Mouse (Mus musculus): Measurements from ENCODE around the gene Arfip1. TPM values are rescaled to one million over a fixed set of nuclear protein-coding genes. Genes with fewer than 3 reads are reported as not detected.
A peak's percentile ranks its signal among the peaks of the same experiment; 100 is the strongest.

Gene Arfip1
- 58.2 and 58.5 TPM in 2 replicates for polyA plus RNA-seq (2014; fragmentation: Nextera tagmentation; extraction: Ambion mirVana)

- peaks cover 10% of the 10 kb centered on the region; the same call in 1 of the 2 replicates for H3K4me1 ChIP-seq (ENCODE audit: insufficient read depth)
- TF ChIP-seq CTCF (IDR thresholded peaks at IDR 0.05; ENCODE audit: low read depth): no peak
Measured at GRCm38 (mm10) chr3:84582023-84582912, at the start of gene Arfip1. Gene Arfip1 (minus strand): TSS chr3:84582625.

GRCm38 (mm10) chr3:84631586-84631985 is 49.2 kb upstream of the Arfip1 start:
- ATAC-seq (ENCODE audit: insufficient read depth) (no peak), DNase-seq (no peak)
- Histone ChIP-seq H3K36me3 (ENCODE audit: insufficient read depth) (no peaks in the 10 kb centered on the region), H3K4me1 (ENCODE audit: insufficient read depth) (no peaks in the 10 kb centered on the region), H3K27me3 (ENCODE audit: insufficient read depth, low read length) (no peaks in the 10 kb centered on the region), H3K9ac (no peak overlapping the region), H3K4me2 (no peak overlapping the region), H3K9me3 (ENCODE audit: low read depth, low read length) (no peaks in the 10 kb centered on the region), H3K27ac (ENCODE audit: low read depth) (no peak overlapping the region), H3K4me3 (ENCODE audit: low read depth, low read length) (no peak overlapping the region)
- 0 out of 2 replicates have a peak, but pooled peaks have one; percentile 4 for TF ChIP-seq CTCF (IDR thresholded peaks at IDR 0.05; ENCODE audit: low read depth)
- 92% methylated on average over 9 of the region's 9 CpGs for WGBS

More at GRCm38 (mm10) chr3:84582023-84582912, at the start of gene Arfip1:
- peak within 1 kb of the TSS; percentile 67 for H3K4me3 ChIP-seq (ENCODE audit: low read depth, low read length)
- peak within 1 kb of the TSS; percentile 66 for H3K4me2 ChIP-seq
- H3K27me3 ChIP-seq (ENCODE audit: insufficient read depth, low read length): no peaks in the 10 kb centered on the region
- WGBS: under 1% methylated on average over 70 of the region's 70 CpGs
- H3K9ac ChIP-seq: peak within 1 kb of the TSS; percentile 82
- DNase-seq (peak; percentile 99), ATAC-seq (ENCODE audit: insufficient read depth) (peak; percentile 98)
- no peaks in the 10 kb centered on the region for H3K36me3 ChIP-seq (ENCODE audit: insufficient read depth)
- no peaks in the 10 kb centered on the region for H3K9me3 ChIP-seq (ENCODE audit: low read depth, low read length)
- peak within 1 kb of the TSS; percentile 96 for H3K27ac ChIP-seq (ENCODE audit: low read depth)

GRCm38 (mm10) chr3:84622026-84622425 is 39.6 kb upstream of the Arfip1 start:
- H3K27me3 ChIP-seq (ENCODE audit: insufficient read depth, low read length): no peaks in the 10 kb centered on the region
- no peak for ATAC-seq (ENCODE audit: insufficient read depth)

GRCm38 (mm10) chr3:84619725-84620124 is 37.3 kb upstream of the Arfip1 start:
- DNase-seq: no peak
- H3K4me2 ChIP-seq: no peak overlapping the region
- no peak overlapping the region for H3K9ac ChIP-seq
- no peaks in the 10 kb centered on the region for H3K27me3 ChIP-seq (ENCODE audit: insufficient read depth, low read length)
- H3K4me3 ChIP-seq (ENCODE audit: low read depth, low read length): no peak overlapping the region
- no peak overlapping the region for H3K27ac ChIP-seq (ENCODE audit: low read depth)
- ATAC-seq (ENCODE audit: insufficient read depth): no peak
- TF ChIP-seq CTCF (IDR thresholded peaks at IDR 0.05; ENCODE audit: low read depth): no peak
- H3K9me3 ChIP-seq (ENCODE audit: low read depth, low read length): no peaks in the 10 kb centered on the region
- 89% methylated on average over 6 of the region's 6 CpGs for WGBS
- no peaks in the 10 kb centered on the region for H3K36me3 ChIP-seq (ENCODE audit: insufficient read depth)
- no peaks in the 10 kb centered on the region for H3K4me1 ChIP-seq (ENCODE audit: insufficient read depth)

More at GRCm38 (mm10) chr3:84622026-84622425, 39.6 kb upstream of the Arfip1 start:
- no peak overlapping the region for H3K27ac ChIP-seq (ENCODE audit: low read depth)
- peak; percentile 21 for DNase-seq
- H3K9ac ChIP-seq: no peak overlapping the region
- H3K9me3 ChIP-seq (ENCODE audit: low read depth, low read length): no peaks in the 10 kb centered on the region
- no peak overlapping the region for H3K4me3 ChIP-seq (ENCODE audit: low read depth, low read length)
- H3K36me3 ChIP-seq (ENCODE audit: insufficient read depth): no peaks in the 10 kb centered on the region
- H3K4me2 ChIP-seq: no peak overlapping the region
- 21% methylated on average over 3 of the region's 3 CpGs for WGBS
- 0 out of 2 replicates have a peak, but pooled peaks cover 6% of the 10 kb centered on the region for H3K4me1 ChIP-seq (ENCODE audit: insufficient read depth)
- no peak for TF ChIP-seq CTCF (IDR thresholded peaks at IDR 0.05; ENCODE audit: low read depth)

- no peaks in the 10 kb centered on the region for H3K4me1 ChIP-seq (ENCODE audit: insufficient read depth)
- DNase-seq: no peak
- TF ChIP-seq CTCF (IDR thresholded peaks at IDR 0.05; ENCODE audit: low read depth): no peak
- no peak overlapping the region for H3K4me2 ChIP-seq
- H3K27ac ChIP-seq (ENCODE audit: low read depth): no peak overlapping the region
- H3K36me3 ChIP-seq (ENCODE audit: insufficient read depth): no peaks in the 10 kb centered on the region
- WGBS: 86% methylated on average over 7 of the region's 7 CpGs
- no peak overlapping the region for H3K9ac ChIP-seq
- H3K27me3 ChIP-seq (ENCODE audit: insufficient read depth, low read length): no peaks in the 10 kb centered on the region
- H3K9me3 ChIP-seq (ENCODE audit: low read depth, low read length): no peaks in the 10 kb centered on the region
- no peak for ATAC-seq (ENCODE audit: insufficient read depth)
- no peak overlapping the region for H3K4me3 ChIP-seq (ENCODE audit: low read depth, low read length)
Measured at GRCm38 (mm10) chr3:84619056-84619455, 36.6 kb upstream of the Arfip1 start.

GRCm38 (mm10) chr3:84618627-84619026 is 36.2 kb upstream of the Arfip1 start:
- Histone ChIP-seq H3K4me3 (ENCODE audit: low read depth, low read length) (no peak overlapping the region), H3K27ac (ENCODE audit: low read depth) (no peak overlapping the region), H3K9ac (no peak overlapping the region), H3K36me3 (ENCODE audit: insufficient read depth) (no peaks in the 10 kb centered on the region), H3K9me3 (ENCODE audit: low read depth, low read length) (no peaks in the 10 kb centered on the region), H3K4me2 (no peak overlapping the region), H3K27me3 (ENCODE audit: insufficient read depth, low read length) (no peaks in the 10 kb centered on the region), H3K4me1 (ENCODE audit: insufficient read depth) (no peaks in the 10 kb centered on the region)
- 77% methylated on average over 2 of the region's 2 CpGs for WGBS
- ATAC-seq (ENCODE audit: insufficient read depth) (no peak), DNase-seq (no peak)
- no peak for TF ChIP-seq CTCF (IDR thresholded peaks at IDR 0.05; ENCODE audit: low read depth)

GRCm38 (mm10) chr3:84615856-84616225 is 33.4 kb upstream of the Arfip1 start:
- 37% methylated on average over 7 of the region's 7 CpGs for WGBS
- no peaks in the 10 kb centered on the region for H3K9me3 ChIP-seq (ENCODE audit: low read depth, low read length)
- DNase-seq (no peak), ATAC-seq (ENCODE audit: insufficient read depth) (no peak)
- no peaks in the 10 kb centered on the region for H3K36me3 ChIP-seq (ENCODE audit: insufficient read depth)
- TF ChIP-seq CTCF (IDR thresholded peaks at IDR 0.05; ENCODE audit: low read depth): no peak
- H3K27ac ChIP-seq (ENCODE audit: low read depth): no peak overlapping the region
- no peak overlapping the region for H3K4me3 ChIP-seq (ENCODE audit: low read depth, low read length)
- no peak overlapping the region for H3K4me2 ChIP-seq
- no peaks in the 10 kb centered on the region for H3K27me3 ChIP-seq (ENCODE audit: insufficient read depth, low read length)
- H3K4me1 ChIP-seq (ENCODE audit: insufficient read depth): no peaks in the 10 kb centered on the region
- H3K9ac ChIP-seq: no peak overlapping the region

Measured in lung, embryonic 14.5 days (tissue).